Mouse (Mus musculus) embryonic fibroblast, embryonic 13.5 days (primary cell): ENCODE data around the gene Fyco1. TPM values are rescaled to one million over a fixed set of nuclear protein-coding genes. Genes with fewer than 3 reads are reported as not detected.
"Not testable (repeated sequence)": the region's sequence is repeated elsewhere in the genome, so short reads cannot be mapped to it uniquely, and the experiment has no call there.

ENCODE experiments used
- H3K27ac ChIP-seq: 2 replicates; pipeline ENCODE4 v1.5.1; 2012; ENCODE audit warnings: low read length, control low read depth, inconsistent platforms; ENCODE audit not compliant: insufficient read depth
- H3K4me1 ChIP-seq: 2 replicates; pipeline ENCODE4 v1.6.1; 2011; ENCODE audit warnings: low read length; ENCODE audit not compliant: control insufficient read depth, insufficient read depth
- H3K4me3 ChIP-seq: 2 replicates; pipeline ENCODE4 v1.5.1; 2011; ENCODE audit warnings: mild to moderate bottlenecking, control low read depth, low read length; ENCODE audit not compliant: insufficient read depth
- CTCF ChIP-seq: IDR thresholded peaks from 2 replicates; pipeline ENCODE4 v1.5.1; 2011; ENCODE audit warnings: mild to moderate bottlenecking, control low read depth, low read length, moderate library complexity, borderline replicate concordance; ENCODE audit not compliant: insufficient read depth
- POLR2A ChIP-seq: IDR thresholded peaks from 2 replicates; pipeline ENCODE4 v1.6.1; 2011; ENCODE audit warnings: low read depth, mild to moderate bottlenecking, control low read depth, low read length, moderate library complexity
- polyA plus RNA-seq: library from polyadenylated mRNA; stranded (reverse); fragments of >200 nt; gene quantifications from 2 replicates; pipeline ENCODE4 v1.2.4, GENCODE M21; 2011; ENCODE audit warnings: low read depth; ENCODE audit not compliant: missing spikeins, insufficient read length

The Fyco1 gene
- polyA plus RNA-seq, 1 experiment: 25.2 TPM

GRCm38 (mm10) chr9:123796174-123796573, 55.5 kb downstream of the Fyco1 start:
- no peak for TF ChIP-seq POLR2A
- Histone ChIP-seq H3K4me1 (no peaks in the 10 kb centered on the region), H3K4me3 (no peak overlapping the region), H3K27ac (no peak overlapping the region)

GRCm38 (mm10) chr9:123788855-123789529, 62.7 kb downstream of the Fyco1 start:
- Histone ChIP-seq H3K4me1 (no peaks in the 10 kb centered on the region), H3K4me3 (no peak overlapping the region), H3K27ac (no peak overlapping the region)
- TF ChIP-seq CTCF: no peak
- no peak for TF ChIP-seq POLR2A

GRCm38 (mm10) chr9:123773299-123773698, 78.4 kb downstream of the Fyco1 start:
- not testable (repeated sequence) for H3K27ac ChIP-seq, H3K4me1 ChIP-seq, H3K4me3 ChIP-seq

- H3K4me1 ChIP-seq: peaks cover 3% of the 10 kb centered on the region
- H3K4me3 ChIP-seq: no peak overlapping the region
- TF ChIP-seq CTCF (no peak), POLR2A (no peak)
- no peak overlapping the region for H3K27ac ChIP-seq
Measured at GRCm38 (mm10) chr9:123769532-123769931, 82.2 kb downstream of the Fyco1 start.

GRCm38 (mm10) chr9:123768443-123768842, 83.3 kb downstream of the Fyco1 start:
- Histone ChIP-seq H3K4me1 (peaks cover 3% of the 10 kb centered on the region), H3K4me3 (no peak overlapping the region), H3K27ac (no peak overlapping the region)
- no peak for TF ChIP-seq CTCF
- no peak for TF ChIP-seq POLR2A

- Histone ChIP-seq H3K27ac (no peak overlapping the region), H3K4me3 (no peak overlapping the region), H3K4me1 (peaks cover 3% of the 10 kb centered on the region)
- TF ChIP-seq CTCF (no peak), POLR2A (no peak)
Measured at GRCm38 (mm10) chr9:123766996-123767395, 84.7 kb downstream of the Fyco1 start.

- Histone ChIP-seq H3K27ac (no peak overlapping the region), H3K4me3 (no peak overlapping the region), H3K4me1 (peaks cover 3% of the 10 kb centered on the region)
- TF ChIP-seq CTCF (no peak), POLR2A (no peak)
Measured at GRCm38 (mm10) chr9:123763771-123764170, 87.9 kb downstream of the Fyco1 start.

- no peak overlapping the region for H3K27ac ChIP-seq
- no peaks in the 10 kb centered on the region for H3K4me1 ChIP-seq
- H3K4me3 ChIP-seq: no peak overlapping the region
- TF ChIP-seq POLR2A: no peak
- no peak for TF ChIP-seq CTCF
Measured at GRCm38 (mm10) chr9:123762886-123763285, 88.8 kb downstream of the Fyco1 start.

- no peak for TF ChIP-seq POLR2A
- TF ChIP-seq CTCF: no peak
- H3K4me3 ChIP-seq: no peak overlapping the region
- no peaks in the 10 kb centered on the region for H3K4me1 ChIP-seq
- no peak overlapping the region for H3K27ac ChIP-seq
Measured at GRCm38 (mm10) chr9:123760806-123761205, 90.9 kb downstream of the Fyco1 start.

- Histone ChIP-seq H3K27ac (no peak overlapping the region), H3K4me1 (no peaks in the 10 kb centered on the region), H3K4me3 (no peak overlapping the region)
- TF ChIP-seq POLR2A: no peak
- no peak for TF ChIP-seq CTCF
Measured at GRCm38 (mm10) chr9:123758645-123759044, 93.1 kb downstream of the Fyco1 start.

- H3K27ac ChIP-seq: no peak overlapping the region
- H3K4me1 ChIP-seq: no peaks in the 10 kb centered on the region
- no peak overlapping the region for H3K4me3 ChIP-seq
- TF ChIP-seq CTCF (no peak), POLR2A (no peak)
Measured at GRCm38 (mm10) chr9:123758156-123758555, 93.5 kb downstream of the Fyco1 start.
